Mouse (Mus musculus) ES-Bruce4 (cell line): ENCODE measurements around the gene H2-Q6. TPM values are rescaled to one million over a fixed set of nuclear protein-coding genes. Genes with fewer than 3 reads are reported as not detected.
"Not testable (repeated sequence)": the region's sequence is repeated elsewhere in the genome, so short reads cannot be mapped to it uniquely, and the experiment has no call there.

ENCODE experiments used
- H3K27ac ChIP-seq: 2 replicates; pipeline ENCODE4 v1.5.1; 2012; ENCODE audit warnings: low read length, inconsistent platforms; ENCODE audit not compliant: insufficient read depth
- H3K27me3 ChIP-seq: 2 replicates; pipeline ENCODE4 v1.6.1; 2012; ENCODE audit warnings: mild to moderate bottlenecking, low read length, inconsistent platforms; ENCODE audit not compliant: control insufficient read depth, poor library complexity, insufficient read depth, severe bottlenecking
- H3K36me3 ChIP-seq: 2 replicates; pipeline ENCODE4 v1.6.1; 2012; ENCODE audit warnings: inconsistent platforms, mild to moderate bottlenecking, low read length, moderate library complexity; ENCODE audit not compliant: control insufficient read depth, poor library complexity, insufficient read depth, severe bottlenecking
- H3K4me1 ChIP-seq: one replicate; pipeline ENCODE4 v1.8.1; 2011; ENCODE audit warnings: low read length; ENCODE audit not compliant: control insufficient read depth, insufficient read depth
- H3K4me3 ChIP-seq: 2 replicates; pipeline ENCODE4 v1.5.1; 2011; ENCODE audit warnings: low read depth, mild to moderate bottlenecking, low read length
- H3K9ac ChIP-seq: 2 replicates; pipeline ENCODE4 v1.6.1; 2012; ENCODE audit warnings: low read depth, mild to moderate bottlenecking, inconsistent platforms; ENCODE audit not compliant: poor library complexity, severe bottlenecking
- H3K9me3 ChIP-seq: replicated peaks from 2 replicates; pipeline ENCODE4 v1.6.1; 2012; ENCODE audit warnings: mild to moderate bottlenecking, low read length, inconsistent platforms; ENCODE audit not compliant: control insufficient read depth, poor library complexity, insufficient read depth, severe bottlenecking
- CTCF ChIP-seq: IDR thresholded peaks from one replicate; pipeline ENCODE4 v1.8.1; 2011; ENCODE audit warnings: low read depth, low read length
- EP300 ChIP-seq: IDR thresholded peaks from 2 replicates; pipeline ENCODE4 v1.6.1; 2011; ENCODE audit warnings: low read depth, low read length; ENCODE audit not compliant: insufficient read depth
- polyA plus RNA-seq: library from polyadenylated mRNA; stranded (reverse); fragments of >200 nt; gene quantifications from 2 replicates; pipeline ENCODE4 v1.2.4, GENCODE M21; 2011; ENCODE audit warnings: low read depth; ENCODE audit not compliant: missing spikeins, insufficient read depth, insufficient read length

Gene H2-Q6
- polyA plus RNA-seq, 1 experiment = 2.1 TPM

- H3K4me1 ChIP-seq, H3K36me3 ChIP-seq, H3K9ac ChIP-seq, H3K27ac ChIP-seq, H3K9me3 ChIP-seq, H3K27me3 ChIP-seq: not testable (repeated sequence)
- TF ChIP-seq CTCF = peak; percentile 15
- 0 out of 2 replicates have a peak, but pooled peaks have one; percentile 11 for TF ChIP-seq EP300
- H3K4me3 ChIP-seq = peak overlapping the region; percentile 27
Observed at GRCm38 (mm10) chr17:35425474-35425873, 824 bp downstream of the H2-Q6 start.

- not testable (repeated sequence) for H3K4me3 ChIP-seq, H3K4me1 ChIP-seq, H3K27ac ChIP-seq, H3K9me3 ChIP-seq, H3K9ac ChIP-seq, H3K27me3 ChIP-seq, H3K36me3 ChIP-seq
Observed at GRCm38 (mm10) chr17:35428883-35429282, 4.2 kb downstream of the H2-Q6 start.

GRCm38 (mm10) chr17:35430671-35431070 is 6.0 kb downstream of the H2-Q6 start:
- not testable (repeated sequence) for H3K9me3 ChIP-seq, H3K27ac ChIP-seq, H3K27me3 ChIP-seq, H3K36me3 ChIP-seq, H3K9ac ChIP-seq, H3K4me3 ChIP-seq, H3K4me1 ChIP-seq

GRCm38 (mm10) chr17:35432167-35432566 is 7.5 kb downstream of the H2-Q6 start:
- H3K36me3 ChIP-seq, H3K4me1 ChIP-seq, H3K9ac ChIP-seq, H3K9me3 ChIP-seq, H3K27ac ChIP-seq, H3K4me3 ChIP-seq, H3K27me3 ChIP-seq: not testable (repeated sequence)

- not testable (repeated sequence) for H3K27ac ChIP-seq, H3K36me3 ChIP-seq, H3K9me3 ChIP-seq, H3K4me3 ChIP-seq, H3K9ac ChIP-seq, H3K4me1 ChIP-seq, H3K27me3 ChIP-seq
- TF ChIP-seq CTCF = peak; percentile 67
Observed at GRCm38 (mm10) chr17:35434836-35435235, 10.2 kb downstream of the H2-Q6 start.

GRCm38 (mm10) chr17:35435577-35435976 is 10.9 kb downstream of the H2-Q6 start:
- not testable (repeated sequence) for H3K4me1 ChIP-seq, H3K27ac ChIP-seq, H3K36me3 ChIP-seq, H3K9ac ChIP-seq, H3K4me3 ChIP-seq, H3K27me3 ChIP-seq, H3K9me3 ChIP-seq

GRCm38 (mm10) chr17:35437386-35437936 is 12.8 kb downstream of the H2-Q6 start:
- H3K27me3 ChIP-seq, H3K9ac ChIP-seq, H3K4me1 ChIP-seq, H3K9me3 ChIP-seq, H3K36me3 ChIP-seq, H3K27ac ChIP-seq, H3K4me3 ChIP-seq: not testable (repeated sequence)

- H3K27me3 ChIP-seq, H3K27ac ChIP-seq, H3K9me3 ChIP-seq, H3K36me3 ChIP-seq, H3K9ac ChIP-seq, H3K4me3 ChIP-seq, H3K4me1 ChIP-seq: not testable (repeated sequence)
Observed at GRCm38 (mm10) chr17:35438395-35438794, 13.7 kb downstream of the H2-Q6 start.

GRCm38 (mm10) chr17:35438885-35439284 is 14.2 kb downstream of the H2-Q6 start, which contains the start of gene H2-Q7:
TSS of gene H2-Q7 (plus strand) at chr17:35439155.
- not testable (repeated sequence) for H3K36me3 ChIP-seq, H3K9me3 ChIP-seq, H3K27me3 ChIP-seq, H3K4me1 ChIP-seq, H3K27ac ChIP-seq
- peak within 1 kb of the TSS; percentile 55 for H3K9ac ChIP-seq
- peak within 1 kb of the TSS; percentile 42 for H3K4me3 ChIP-seq

- H3K27ac ChIP-seq, H3K9me3 ChIP-seq, H3K4me1 ChIP-seq, H3K36me3 ChIP-seq, H3K27me3 ChIP-seq: not testable (repeated sequence)
- peak overlapping the region; percentile 42 for H3K4me3 ChIP-seq
- H3K9ac ChIP-seq = peak overlapping the region; percentile 55
Observed at GRCm38 (mm10) chr17:35439295-35439747, 14.7 kb downstream of the H2-Q6 start.
